Mouse (Mus musculus) limb, embryonic 14.5 days (tissue): ENCODE measurements around the gene Irf2bpl. TPM values are rescaled to one million over a fixed set of nuclear protein-coding genes. Genes with fewer than 3 reads are reported as not detected.

Experiments used
- ATAC-seq: fragments of 200-750 bp; cut with Nextera tagmentation; 2 replicates; pipeline ENCODE4 v1.8.0; 2017; ENCODE audit warnings: low read depth, moderate number of reproducible peaks, moderate TSS enrichment; ENCODE audit not compliant: low FRiP score
- DNase-seq: peaks from one replicate; pipeline ENCODE4 v3.0.0-alpha.2; 2015; ENCODE audit warnings: low spot score
- H3K27ac ChIP-seq: fragments of 300-500 bp; sonication (generic); replicated peaks from 2 replicates; pipeline ENCODE4 v1.5.1; 2014; ENCODE audit warnings: low read depth, mild to moderate bottlenecking, low read length, moderate library complexity, mixed read lengths
- H3K27me3 ChIP-seq: fragments of 300-500 bp; sonication (generic); 2 replicates; pipeline ENCODE4 v1.6.1; 2014; ENCODE audit warnings: low read length, mixed read lengths; ENCODE audit not compliant: control insufficient read depth, insufficient read depth
- H3K36me3 ChIP-seq: fragments of 300-500 bp; sonication (generic); 2 replicates; pipeline ENCODE4 v1.6.1; 2014; ENCODE audit warnings: mild to moderate bottlenecking, low read length, moderate library complexity, mixed read lengths; ENCODE audit not compliant: control insufficient read depth, insufficient read depth
- H3K4me1 ChIP-seq: fragments of 300-500 bp; sonication (generic); 2 replicates; pipeline ENCODE4 v1.6.1; 2014; ENCODE audit warnings: antibody characterized with exemption, low read length, mixed read lengths; ENCODE audit not compliant: control insufficient read depth, insufficient read depth
- H3K4me2 ChIP-seq: fragments of 300-500 bp; sonication (generic); replicated peaks from 2 replicates; pipeline ENCODE4 v1.6.1; 2014; ENCODE audit warnings: low read depth, mild to moderate bottlenecking, low read length, moderate library complexity; ENCODE audit not compliant: severe bottlenecking
- H3K4me3 ChIP-seq: fragments of 300-500 bp; sonication (generic); replicated peaks from 2 replicates; pipeline ENCODE4 v1.5.1; 2014; ENCODE audit warnings: low read length
- H3K9ac ChIP-seq: fragments of 300-500 bp; sonication (generic); 2 replicates; pipeline ENCODE4 v1.6.1; 2014; ENCODE audit warnings: mild to moderate bottlenecking, low read depth, low read length, moderate library complexity; ENCODE audit not compliant: severe bottlenecking
- H3K9me3 ChIP-seq: fragments of 300-500 bp; sonication (generic); 2 replicates; pipeline ENCODE4 v1.6.1; 2016; ENCODE audit warnings: low read length; ENCODE audit not compliant: control insufficient read depth
- POLR2A ChIP-seq: fragments of 200-500 bp; IDR thresholded peaks from 2 replicates; pipeline ENCODE4 v1.8.0; 2012; ENCODE audit warnings: inconsistent platforms, mild to moderate bottlenecking, moderate library complexity, borderline replicate concordance; ENCODE audit not compliant: insufficient read depth, insufficient read length; ENCODE audit errors: extremely low read depth
- WGBS: fragments of 180-500 bp; shearing (Covaris S2); extraction: QIAGEN DNeasy Blood & Tissue Kit; methylation state at CpG from one replicate; pipeline ENCODE4 v1.1.7; 2014; 5-methylcytosine and 5-hydroxymethylcytosine counted together
- polyA plus RNA-seq, 2 experiments: library from polyadenylated mRNA; depleted of rRNA in 1 of 2; stranded (reverse) in 1 of 2; unstranded in 1 of 2; fragments of >200 nt; fragmentation: Nextera tagmentation in 1 of 2; extraction: Ambion mirVana in 1 of 2; gene quantifications; 2 replicates each; pipeline versions ENCODE4 v1.2.1 to v1.2.3; 2012 to 2014

Gene Irf2bpl
- polyA plus RNA-seq, 2 experiments, result 33.9 to 37.1 TPM

GRCm38 (mm10) chr12:86878426-86879353, 5.9 kb downstream of the Irf2bpl start:
- peaks cover 15% of the 10 kb centered on the region for H3K36me3 ChIP-seq
- no peak for DNase-seq
- peak overlapping the region; percentile 38; the same call in 1 of the 2 replicates for H3K27ac ChIP-seq
- no peaks in the 10 kb centered on the region for H3K9me3 ChIP-seq
- no peak overlapping the region for H3K9ac ChIP-seq
- 29% methylated on average over 16 of the region's 16 CpGs for WGBS
- no peak for ATAC-seq
- H3K4me3 ChIP-seq, result no peak overlapping the region
- TF ChIP-seq POLR2A, result no peak
- no peaks in the 10 kb centered on the region for H3K27me3 ChIP-seq
- peaks cover 25% of the 10 kb centered on the region for H3K4me1 ChIP-seq
- no peak overlapping the region for H3K4me2 ChIP-seq

GRCm38 (mm10) chr12:86876981-86877380, 7.6 kb downstream of the Irf2bpl start:
- no peak overlapping the region for H3K4me2 ChIP-seq
- no peak overlapping the region for H3K27ac ChIP-seq
- DNase-seq, result no peak
- H3K36me3 ChIP-seq, result peaks cover 8% of the 10 kb centered on the region
- 89% methylated on average over 4 of the region's 4 CpGs for WGBS
- no peak for TF ChIP-seq POLR2A
- no peaks in the 10 kb centered on the region for H3K9me3 ChIP-seq
- H3K9ac ChIP-seq, result no peak overlapping the region
- no peak overlapping the region for H3K4me3 ChIP-seq
- H3K4me1 ChIP-seq, result peaks cover 25% of the 10 kb centered on the region
- no peak for ATAC-seq
- no peaks in the 10 kb centered on the region for H3K27me3 ChIP-seq

GRCm38 (mm10) chr12:86876116-86876515, 8.5 kb downstream of the Irf2bpl start:
- ATAC-seq (no peak), DNase-seq (no peak)
- no peak for TF ChIP-seq POLR2A
- H3K4me3 ChIP-seq, result no peak overlapping the region
- peaks cover 25% of the 10 kb centered on the region for H3K4me1 ChIP-seq
- H3K9ac ChIP-seq, result no peak overlapping the region
- H3K4me2 ChIP-seq, result no peak overlapping the region
- peaks cover 4% of the 10 kb centered on the region; the same call in 1 of the 2 replicates for H3K36me3 ChIP-seq
- no peak overlapping the region for H3K27ac ChIP-seq
- no peaks in the 10 kb centered on the region for H3K9me3 ChIP-seq
- no peaks in the 10 kb centered on the region for H3K27me3 ChIP-seq
- WGBS, result 64% methylated on average over 5 of the region's 5 CpGs

- H3K9me3 ChIP-seq, result no peaks in the 10 kb centered on the region
- no peak for ATAC-seq
- no peaks in the 10 kb centered on the region for H3K36me3 ChIP-seq
- no peak overlapping the region for H3K27ac ChIP-seq
- H3K4me1 ChIP-seq, result peaks cover 6% of the 10 kb centered on the region; the same call in 1 of the 2 replicates
- H3K4me2 ChIP-seq, result no peak overlapping the region
- no peaks in the 10 kb centered on the region for H3K27me3 ChIP-seq
- no peak for TF ChIP-seq POLR2A
- no peak for DNase-seq
- H3K9ac ChIP-seq, result no peak overlapping the region
- no peak overlapping the region for H3K4me3 ChIP-seq
- WGBS, result 70% methylated on average over 9 of the region's 9 CpGs
Observed at GRCm38 (mm10) chr12:86872335-86873040, 12.1 kb downstream of the Irf2bpl start.

GRCm38 (mm10) chr12:86871666-86872334, 12.8 kb downstream of the Irf2bpl start:
- no peak overlapping the region for H3K4me3 ChIP-seq
- WGBS, result 89% methylated on average over 4 of the region's 4 CpGs

More at GRCm38 (mm10) chr12:86871666-86872334, 12.8 kb downstream of the Irf2bpl start:
- no peak for ATAC-seq
- Histone ChIP-seq H3K4me2 (no peak overlapping the region), H3K27ac (no peak overlapping the region), H3K36me3 (no peaks in the 10 kb centered on the region), H3K9ac (no peak overlapping the region), H3K27me3 (no peaks in the 10 kb centered on the region), H3K4me1 (peaks cover 10% of the 10 kb centered on the region; the same call in 1 of the 2 replicates), H3K9me3 (no peaks in the 10 kb centered on the region)
- no peak for DNase-seq
- no peak for TF ChIP-seq POLR2A
